Mouse (Mus musculus) hindbrain, embryonic 13.5 days (tissue): ENCODE data around the gene Bmp2k. TPM values are rescaled to one million over a fixed set of nuclear protein-coding genes. Genes with fewer than 3 reads are reported as not detected.

ENCODE experiments used
- ATAC-seq: fragments of 200-750 bp; cut with Nextera tagmentation; 2 replicates; pipeline ENCODE4 v1.8.0; 2017; ENCODE audit warnings: moderate TSS enrichment; ENCODE audit not compliant: low FRiP score
- H3K27ac ChIP-seq: fragments of 300-500 bp; sonication (generic); 2 replicates; pipeline ENCODE4 v1.5.1; 2015; ENCODE audit warnings: inconsistent platforms, mild to moderate bottlenecking, moderate library complexity
- H3K27me3 ChIP-seq: fragments of 300-500 bp; sonication (generic); 2 replicates; pipeline ENCODE4 v1.6.1; 2015; ENCODE audit warnings: mild to moderate bottlenecking, inconsistent platforms
- H3K36me3 ChIP-seq: fragments of 300-500 bp; sonication (generic); 2 replicates; pipeline ENCODE4 v1.6.1; 2015; ENCODE audit warnings: mild to moderate bottlenecking, inconsistent platforms
- H3K4me1 ChIP-seq: fragments of 300-500 bp; sonication (generic); replicated peaks from 2 replicates; pipeline ENCODE4 v1.6.1; 2015; ENCODE audit warnings: inconsistent platforms
- H3K4me2 ChIP-seq: fragments of 300-500 bp; sonication (generic); 2 replicates; pipeline ENCODE4 v1.6.1; 2015; ENCODE audit warnings: inconsistent platforms, mild to moderate bottlenecking, moderate library complexity
- H3K4me3 ChIP-seq: fragments of 300-500 bp; sonication (generic); 2 replicates; pipeline ENCODE4 v1.5.1; 2015; ENCODE audit warnings: mild to moderate bottlenecking, inconsistent platforms
- H3K9ac ChIP-seq: fragments of 300-500 bp; sonication (generic); 2 replicates; pipeline ENCODE4 v1.6.1; 2015; ENCODE audit warnings: mild to moderate bottlenecking, inconsistent platforms
- H3K9me3 ChIP-seq: fragments of 300-500 bp; sonication (generic); 2 replicates; pipeline ENCODE4 v1.6.1; 2016; ENCODE audit warnings: inconsistent platforms
- WGBS: fragments of 180-500 bp; shearing (Covaris S2); methylation state at CpG from one replicate; pipeline ENCODE4 v1.1.7; 2015; 5-methylcytosine and 5-hydroxymethylcytosine counted together
- polyA plus RNA-seq: library from polyadenylated mRNA; unstranded; fragments of >200 nt; fragmentation: Nextera tagmentation; extraction: Ambion mirVana; gene quantifications from 2 replicates; pipeline ENCODE4 v1.2.1, GENCODE M21; 2015

The Bmp2k gene
- polyA plus RNA-seq, 1 experiment from 2014 or later = 10.5 TPM

DNA sequence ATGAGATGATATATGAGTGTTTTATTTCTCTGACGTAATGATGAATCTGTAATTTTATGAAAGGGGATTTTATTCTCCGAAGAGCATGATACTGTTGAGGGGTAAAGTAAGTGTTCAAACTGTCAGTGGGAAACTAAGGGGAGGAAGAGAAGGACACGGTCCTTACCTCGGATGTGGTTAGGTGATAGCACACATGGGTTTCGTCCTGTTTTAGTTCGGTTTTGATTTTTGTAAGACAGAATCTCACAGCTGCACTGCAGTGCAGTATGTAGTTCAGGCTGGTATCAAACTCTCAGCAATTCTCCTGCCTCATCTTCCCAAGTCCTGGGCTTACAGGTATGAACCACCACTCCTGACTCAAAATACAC is 34.6 kb upstream of the Bmp2k start:
- Histone ChIP-seq H3K27me3 (no peaks in the 10 kb centered on the region), H3K9me3 (no peaks in the 10 kb centered on the region), H3K9ac (no peak overlapping the region), H3K4me1 (peaks cover 9% of the 10 kb centered on the region), H3K36me3 (no peaks in the 10 kb centered on the region), H3K4me2 (no peak overlapping the region), H3K27ac (no peak overlapping the region), H3K4me3 (no peak overlapping the region)
- 92% methylated on average over 6 of the region's 6 CpGs for WGBS
- ATAC-seq = no peak

DNA sequence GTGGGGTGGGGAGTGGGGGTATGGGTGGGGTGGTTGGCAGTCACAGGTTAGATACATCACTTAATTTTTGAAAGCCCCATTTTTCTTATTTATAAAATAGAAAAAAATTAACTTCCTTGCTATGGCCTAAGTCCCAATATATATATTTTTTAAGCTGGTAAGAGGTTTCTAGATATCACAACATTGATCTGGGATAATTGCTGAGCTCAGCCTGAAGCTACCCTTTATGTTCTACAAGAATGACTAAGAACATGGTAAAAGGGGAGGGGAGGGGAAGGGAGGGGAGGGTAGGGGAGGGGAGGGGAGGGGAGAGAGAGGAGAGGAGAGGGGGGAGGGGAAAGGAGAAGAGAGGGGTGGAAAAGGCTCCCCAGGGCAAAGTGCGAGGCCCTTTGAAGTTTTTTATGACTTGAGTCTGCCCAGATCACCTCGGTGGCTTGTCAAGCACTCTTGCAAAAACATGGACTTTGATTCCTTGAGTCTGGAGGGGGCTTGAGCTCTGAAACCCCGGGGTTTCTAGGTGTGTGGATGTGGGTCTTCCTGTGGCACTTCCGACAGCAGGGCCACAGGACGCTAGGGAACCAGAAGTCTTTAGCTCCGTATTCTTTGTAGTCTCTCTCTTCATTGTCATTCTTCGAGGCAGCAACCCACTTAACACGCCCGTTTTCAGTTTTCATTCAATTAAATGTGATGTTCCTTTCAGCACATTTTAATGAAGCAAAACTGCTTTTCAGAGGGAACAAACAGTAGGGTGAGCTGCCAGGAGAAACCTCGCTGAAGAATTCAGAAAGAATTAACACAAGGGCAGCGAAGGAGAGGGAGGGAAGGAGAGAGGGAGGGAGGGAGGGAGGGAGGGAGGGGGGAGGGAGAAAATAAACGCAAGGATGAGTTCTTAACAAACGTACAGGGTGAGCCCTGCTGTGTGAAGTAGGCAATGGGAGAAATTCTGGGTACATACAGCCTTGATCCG is 33.1 kb upstream of the Bmp2k start:
- H3K36me3 ChIP-seq = no peaks in the 10 kb centered on the region
- no peaks in the 10 kb centered on the region for H3K9me3 ChIP-seq
- no peaks in the 10 kb centered on the region for H3K27me3 ChIP-seq
- 2% methylated on average over 14 of the region's 14 CpGs for WGBS
- no peak for ATAC-seq
- peak overlapping the region; percentile 4; the same call in 1 of the 2 replicates for H3K4me3 ChIP-seq
- H3K9ac ChIP-seq = no peak overlapping the region
- H3K27ac ChIP-seq = 0 out of 2 replicates have a peak overlapping the region, but pooled peaks have one; percentile 30
- peak overlapping the region; percentile 42 for H3K4me2 ChIP-seq
- H3K4me1 ChIP-seq = peaks cover 9% of the 10 kb centered on the region

DNA sequence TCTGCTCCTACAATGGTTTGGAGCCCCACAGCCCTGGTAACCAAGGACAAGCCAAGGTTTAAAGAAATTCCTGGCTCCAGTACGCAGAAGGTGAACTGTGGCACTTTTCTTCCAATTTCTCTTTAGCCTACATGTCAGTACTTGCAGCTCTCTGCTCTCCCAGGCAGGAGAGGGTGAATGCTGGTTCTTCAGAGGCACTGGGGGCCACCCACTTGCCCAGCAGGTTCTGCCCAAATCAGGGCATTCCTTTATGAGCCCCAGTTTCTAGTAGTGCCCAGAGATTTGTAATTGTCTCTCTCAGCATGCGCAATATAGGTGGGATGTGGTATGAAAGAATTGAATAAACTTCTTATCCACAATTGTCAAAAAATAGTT is 32.5 kb upstream of the Bmp2k start:
- no peak for ATAC-seq
- H3K4me2 ChIP-seq = peak overlapping the region; percentile 42
- no peak overlapping the region for H3K27ac ChIP-seq
- no peaks in the 10 kb centered on the region for H3K36me3 ChIP-seq
- H3K4me3 ChIP-seq = no peak overlapping the region
- H3K4me1 ChIP-seq = peaks cover 9% of the 10 kb centered on the region
- H3K9me3 ChIP-seq = no peaks in the 10 kb centered on the region
- no peaks in the 10 kb centered on the region for H3K27me3 ChIP-seq
- H3K9ac ChIP-seq = no peak overlapping the region
- WGBS = 53% methylated on average over 2 of the region's 2 CpGs

DNA sequence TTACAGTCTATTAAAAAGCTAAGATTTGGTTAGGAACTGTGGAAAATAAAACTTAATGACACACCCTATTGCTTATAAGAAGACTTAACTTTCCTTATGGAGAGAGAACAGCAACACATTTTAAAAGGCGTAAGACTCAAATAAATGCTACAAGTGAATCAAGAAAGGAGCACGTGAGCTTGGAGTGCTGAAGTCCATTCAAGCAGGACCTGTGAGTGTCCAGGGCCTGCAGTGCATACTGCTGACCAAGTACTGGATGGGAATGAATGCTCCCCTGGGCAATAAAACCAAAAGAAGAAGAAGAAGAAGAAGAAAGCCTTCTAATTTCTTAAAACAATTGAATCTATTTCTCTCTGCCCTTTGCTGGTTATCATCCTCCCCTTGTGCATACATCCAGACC is 32.0 kb upstream of the Bmp2k start:
- 87% methylated on average over 2 of the region's 2 CpGs for WGBS
- H3K36me3 ChIP-seq = no peaks in the 10 kb centered on the region

DNA sequence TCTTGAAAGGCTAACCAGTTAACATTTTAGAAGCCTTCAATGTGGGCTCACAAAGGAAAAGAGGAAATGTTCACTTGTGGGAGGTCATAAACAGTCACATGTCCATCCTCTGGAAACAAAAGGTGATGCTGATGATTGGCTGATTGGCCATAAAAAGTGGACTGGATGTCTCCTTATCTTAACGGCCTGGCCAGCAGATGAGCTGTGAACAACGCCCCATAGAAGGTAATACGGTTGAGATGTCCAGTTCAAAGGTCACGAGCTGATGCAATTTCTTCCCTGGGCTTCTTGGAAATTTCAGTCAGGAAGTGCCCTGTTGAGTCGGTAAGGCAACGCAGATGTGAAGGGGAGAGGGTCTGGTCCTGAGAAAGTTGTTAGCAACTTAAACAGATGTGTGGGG is 28.9 kb upstream of the Bmp2k start:
- Histone ChIP-seq H3K4me1 (peaks cover 9% of the 10 kb centered on the region), H3K27ac (no peak overlapping the region)
- WGBS = 17% methylated on average over 6 of the region's 6 CpGs

More for the DNA sequence above, 32.0 kb upstream of the Bmp2k start:
- H3K4me1 ChIP-seq = peaks cover 9% of the 10 kb centered on the region
- H3K4me2 ChIP-seq = no peak overlapping the region
- no peak overlapping the region for H3K9ac ChIP-seq
- H3K4me3 ChIP-seq = no peak overlapping the region
- ATAC-seq = no peak
- H3K9me3 ChIP-seq = no peaks in the 10 kb centered on the region
- H3K27ac ChIP-seq = no peak overlapping the region
- H3K27me3 ChIP-seq = no peaks in the 10 kb centered on the region

DNA sequence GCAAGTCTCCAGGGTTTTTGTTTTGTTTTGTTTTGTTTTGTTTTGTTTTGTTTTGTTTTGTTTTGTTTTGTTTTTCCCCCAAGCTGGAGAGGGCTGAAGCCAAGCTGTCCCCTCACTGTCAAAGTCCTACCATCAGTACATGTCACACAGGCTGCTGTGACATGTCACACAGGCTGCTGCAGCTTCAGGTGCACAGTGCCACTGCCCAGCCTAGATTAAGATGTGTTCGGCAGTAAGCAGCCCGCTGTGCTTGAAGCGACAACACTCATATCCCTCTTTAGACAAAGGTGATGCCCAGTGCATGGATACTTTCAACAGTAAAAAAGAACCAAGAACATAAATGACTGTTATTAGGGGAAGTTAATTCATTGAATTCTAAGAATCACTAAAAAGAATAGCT is 28.5 kb upstream of the Bmp2k start:
- WGBS = 51% methylated on average over 3 of the region's 3 CpGs
- no peaks in the 10 kb centered on the region for H3K36me3 ChIP-seq
- H3K4me2 ChIP-seq = no peak overlapping the region
- no peak for ATAC-seq
- H3K9me3 ChIP-seq = no peaks in the 10 kb centered on the region
- H3K4me1 ChIP-seq = peaks cover 9% of the 10 kb centered on the region
- no peak overlapping the region for H3K4me3 ChIP-seq
- H3K9ac ChIP-seq = no peak overlapping the region
- no peaks in the 10 kb centered on the region for H3K27me3 ChIP-seq
- no peak overlapping the region for H3K27ac ChIP-seq

More for the DNA sequence above, 28.9 kb upstream of the Bmp2k start:
- H3K4me2 ChIP-seq = no peak overlapping the region
- H3K36me3 ChIP-seq = no peaks in the 10 kb centered on the region
- no peaks in the 10 kb centered on the region for H3K27me3 ChIP-seq
- H3K4me3 ChIP-seq = no peak overlapping the region
- H3K9me3 ChIP-seq = no peaks in the 10 kb centered on the region
- no peak overlapping the region for H3K9ac ChIP-seq
- no peak for ATAC-seq

DNA sequence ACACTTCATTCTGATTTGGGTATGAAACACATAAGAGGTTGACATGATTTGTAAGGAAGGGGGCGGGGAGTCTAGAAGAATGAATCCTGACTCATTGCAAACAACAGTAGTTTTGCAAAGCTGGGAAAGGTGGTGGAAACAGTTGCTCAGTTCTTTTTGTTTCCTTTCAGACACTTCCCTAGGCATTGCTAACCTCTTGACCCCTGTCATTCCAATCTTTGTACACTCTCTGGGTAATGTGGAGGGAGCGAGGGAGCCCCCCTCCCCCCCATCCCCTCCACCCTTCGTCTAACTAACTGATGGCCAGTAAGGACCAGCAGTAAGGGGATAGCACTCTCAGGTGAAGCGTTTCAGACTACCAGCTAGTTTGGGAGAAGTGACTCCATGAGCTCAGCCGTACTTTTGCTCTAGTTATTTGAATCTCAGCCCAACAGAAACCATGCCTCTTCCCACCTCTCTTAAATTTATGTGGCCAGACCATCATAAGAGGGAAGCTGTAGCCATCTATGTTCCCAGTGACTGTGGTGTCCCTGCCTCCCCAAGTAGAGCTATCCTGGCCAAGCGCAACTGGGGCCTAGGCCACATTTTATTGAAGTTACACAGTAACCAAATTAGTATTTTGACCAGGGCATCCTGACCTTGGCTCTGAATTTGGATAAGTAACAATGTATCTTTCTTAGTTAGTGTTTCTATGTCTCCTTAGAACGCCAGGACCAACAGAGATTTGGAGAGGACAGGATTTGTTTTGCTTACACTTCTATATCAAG is 27.6 kb upstream of the Bmp2k start:
- Histone ChIP-seq H3K9ac (no peak overlapping the region), H3K4me1 (peaks cover 2% of the 10 kb centered on the region; the same call in 1 of the 2 replicates), H3K27ac (no peak overlapping the region), H3K27me3 (no peaks in the 10 kb centered on the region), H3K9me3 (no peaks in the 10 kb centered on the region), H3K4me3 (no peak overlapping the region), H3K36me3 (no peaks in the 10 kb centered on the region), H3K4me2 (no peak overlapping the region)
- 48% methylated on average over 7 of the region's 7 CpGs for WGBS
- no peak for ATAC-seq

DNA sequence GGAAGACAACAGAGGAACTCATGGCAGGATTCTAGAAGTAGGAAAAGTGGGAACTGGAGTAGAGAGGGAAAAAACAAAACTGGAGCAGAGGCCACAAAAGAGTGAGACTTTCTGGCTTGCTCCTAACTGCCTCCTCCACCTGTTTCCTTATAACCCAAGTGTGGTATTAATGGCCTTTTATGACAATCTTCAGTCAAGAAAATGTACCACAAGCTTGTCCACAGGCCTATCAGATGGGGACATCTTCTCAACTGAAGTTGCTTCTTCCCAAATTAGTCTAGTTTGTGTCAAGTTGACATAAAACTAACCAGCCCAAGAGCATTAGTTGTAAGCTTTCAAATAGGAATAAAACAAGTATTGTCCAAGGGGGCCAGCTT is 27.0 kb upstream of the Bmp2k start:
- H3K4me1 ChIP-seq = no peaks in the 10 kb centered on the region
- no peaks in the 10 kb centered on the region for H3K36me3 ChIP-seq
- H3K4me2 ChIP-seq = no peak overlapping the region
- no peak overlapping the region for H3K9ac ChIP-seq
- no peaks in the 10 kb centered on the region for H3K27me3 ChIP-seq
- ATAC-seq = no peak
- no peak overlapping the region for H3K27ac ChIP-seq
- H3K9me3 ChIP-seq = no peaks in the 10 kb centered on the region
- H3K4me3 ChIP-seq = no peak overlapping the region

DNA sequence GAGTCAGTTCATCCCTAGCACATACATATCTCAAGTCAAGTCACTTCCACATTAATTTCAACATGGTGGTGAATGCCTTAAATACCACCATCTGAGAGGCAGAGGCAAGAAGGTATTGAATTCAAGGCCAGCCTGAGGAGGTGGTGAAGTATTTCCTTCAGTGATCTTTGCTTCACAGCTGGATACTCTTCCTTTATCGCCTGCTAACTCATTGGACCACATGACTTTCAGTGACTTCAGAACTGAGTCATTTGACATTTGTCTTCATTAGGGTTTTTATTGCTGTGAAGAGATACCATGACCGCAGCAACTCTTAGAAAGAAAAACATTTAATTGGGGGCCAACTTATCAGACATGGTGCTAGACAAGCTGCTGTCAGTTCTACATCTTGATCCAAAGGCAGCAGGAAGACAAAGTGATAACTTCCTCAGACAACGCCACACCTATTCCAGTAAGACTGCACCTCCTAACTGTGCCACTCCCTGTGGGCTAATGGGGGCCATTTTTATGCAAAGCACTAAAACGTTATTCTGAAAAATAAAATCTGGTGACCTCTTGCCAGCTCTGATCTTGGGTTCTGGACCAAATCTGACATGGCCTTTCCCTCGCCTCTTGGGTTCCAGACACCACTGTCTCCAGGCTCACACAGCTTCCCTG is 24.9 kb upstream of the Bmp2k start:
- H3K4me3 ChIP-seq = no peak overlapping the region

DNA sequence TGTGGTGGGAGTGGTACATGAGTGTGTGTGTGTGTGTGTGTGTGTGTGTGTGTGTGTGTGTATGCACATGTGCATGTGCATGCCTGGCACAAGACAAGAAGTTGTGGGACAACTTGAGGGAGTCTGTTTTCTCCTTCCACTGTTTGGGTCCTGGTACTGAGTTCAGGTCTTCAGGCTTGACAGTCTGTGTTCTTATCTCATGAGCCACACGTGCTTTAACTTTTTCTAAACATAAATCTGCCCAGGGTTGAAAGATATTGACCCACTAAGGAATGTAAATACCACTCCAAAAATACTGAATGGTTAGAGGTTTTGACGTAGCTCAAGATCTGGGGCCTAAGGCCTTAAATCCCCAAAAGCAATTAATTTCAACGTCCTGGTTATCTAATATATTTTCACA is 23.8 kb upstream of the Bmp2k start:
- no peaks in the 10 kb centered on the region for H3K27me3 ChIP-seq
- H3K9ac ChIP-seq = no peak overlapping the region
- no peak overlapping the region for H3K4me2 ChIP-seq
- H3K4me3 ChIP-seq = no peak overlapping the region
- H3K36me3 ChIP-seq = no peaks in the 10 kb centered on the region
- no peak overlapping the region for H3K27ac ChIP-seq
- WGBS = 93% methylated on average over 3 of the region's 3 CpGs
- no peaks in the 10 kb centered on the region for H3K9me3 ChIP-seq
- ATAC-seq = no peak
- H3K4me1 ChIP-seq = no peaks in the 10 kb centered on the region

More for the DNA sequence above, 24.9 kb upstream of the Bmp2k start:
- Histone ChIP-seq H3K36me3 (no peaks in the 10 kb centered on the region), H3K4me1 (no peaks in the 10 kb centered on the region), H3K9me3 (no peaks in the 10 kb centered on the region), H3K27me3 (no peaks in the 10 kb centered on the region), H3K27ac (no peak overlapping the region), H3K4me2 (no peak overlapping the region), H3K9ac (no peak overlapping the region)
- 90% methylated on average over 5 of the region's 5 CpGs for WGBS
- ATAC-seq = no peak

DNA sequence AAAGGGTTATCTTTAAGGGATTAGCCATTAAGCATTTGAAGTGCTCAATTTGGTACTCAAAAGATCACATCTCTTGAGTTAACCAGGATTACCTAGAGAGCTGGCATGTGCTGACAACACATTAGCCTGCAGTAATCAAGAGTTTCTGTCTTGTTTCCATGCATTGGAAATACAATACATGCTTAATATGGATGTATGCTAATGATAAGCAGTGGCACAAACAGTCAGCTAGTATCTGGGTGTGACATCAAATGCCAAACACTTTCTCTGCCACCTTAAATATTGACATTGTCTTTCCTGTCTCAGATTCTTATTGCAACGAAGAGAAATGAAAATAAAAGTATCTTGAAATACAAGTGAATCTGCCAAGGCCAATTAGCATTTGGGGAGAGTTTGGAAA is 22.8 kb upstream of the Bmp2k start:
- H3K27ac ChIP-seq = no peak overlapping the region
- H3K4me2 ChIP-seq = no peak overlapping the region
- H3K27me3 ChIP-seq = no peaks in the 10 kb centered on the region
- 52% methylated on average over 1 of the region's 1 CpGs for WGBS
- H3K4me1 ChIP-seq = peaks cover 3% of the 10 kb centered on the region; the same call in 1 of the 2 replicates
- no peaks in the 10 kb centered on the region for H3K36me3 ChIP-seq
- H3K9me3 ChIP-seq = no peaks in the 10 kb centered on the region
- ATAC-seq = no peak
- H3K4me3 ChIP-seq = no peak overlapping the region
- H3K9ac ChIP-seq = no peak overlapping the region

DNA sequence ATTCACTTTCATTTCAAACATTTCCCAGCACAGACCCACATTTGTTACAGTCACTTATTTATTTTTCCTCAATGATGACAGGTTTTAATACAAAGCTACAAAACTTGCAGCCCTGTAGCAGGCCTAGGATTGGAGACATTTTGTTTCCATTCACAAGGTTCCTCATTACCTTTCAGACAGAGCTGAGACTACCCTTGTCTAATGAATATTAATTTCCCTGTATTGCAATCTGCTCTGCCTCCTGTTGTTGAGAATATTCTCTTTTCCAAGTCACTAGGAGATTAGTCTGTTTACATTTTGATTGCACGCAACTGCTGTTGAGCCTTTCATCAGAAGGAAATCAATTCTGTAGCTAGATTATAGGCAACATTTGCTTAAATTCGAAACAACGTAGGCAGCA is 22.4 kb upstream of the Bmp2k start:
- no peak overlapping the region for H3K27ac ChIP-seq
- H3K27me3 ChIP-seq = no peaks in the 10 kb centered on the region
- no peak overlapping the region for H3K4me2 ChIP-seq
- no peak overlapping the region for H3K9ac ChIP-seq
- no peak overlapping the region for H3K4me3 ChIP-seq
- H3K9me3 ChIP-seq = no peaks in the 10 kb centered on the region
- H3K36me3 ChIP-seq = no peaks in the 10 kb centered on the region
- no peak for ATAC-seq
- peaks cover 7% of the 10 kb centered on the region for H3K4me1 ChIP-seq
- WGBS = 77% methylated on average over 3 of the region's 3 CpGs
